Mouse (Mus musculus) neural tube, embryonic 14.5 days (tissue): ENCODE measurements around the gene Tmed1. TPM values are rescaled to one million over a fixed set of nuclear protein-coding genes. Genes with fewer than 3 reads are reported as not detected.
"Not testable (repeated sequence)": the region's sequence is repeated elsewhere in the genome, so short reads cannot be mapped to it uniquely, and the experiment has no call there.

Source experiments
- ATAC-seq: fragments of 200-750 bp; cut with Nextera tagmentation; 2 replicates; pipeline ENCODE4 v1.8.0; 2017; ENCODE audit warnings: low read depth, mild to moderate bottlenecking, moderate TSS enrichment, moderate library complexity
- H3K27ac ChIP-seq: fragments of 300-500 bp; sonication (generic); 2 replicates; pipeline ENCODE4 v1.5.1; 2014; ENCODE audit warnings: low read depth, mild to moderate bottlenecking, control low read depth, low read length, moderate library complexity, mixed read lengths
- H3K27me3 ChIP-seq: fragments of 300-500 bp; sonication (generic); 2 replicates; pipeline ENCODE4 v1.6.1; 2014; ENCODE audit warnings: low read length; ENCODE audit not compliant: control insufficient read depth, insufficient read depth
- H3K36me3 ChIP-seq: fragments of 300-500 bp; sonication (generic); 2 replicates; pipeline ENCODE4 v1.6.1; 2014; ENCODE audit warnings: low read length, mixed read lengths; ENCODE audit not compliant: control insufficient read depth, insufficient read depth
- H3K4me1 ChIP-seq: fragments of 300-500 bp; sonication (generic); 2 replicates; pipeline ENCODE4 v1.6.1; 2014; ENCODE audit warnings: low read length; ENCODE audit not compliant: control insufficient read depth, insufficient read depth
- H3K4me2 ChIP-seq: fragments of 300-500 bp; sonication (generic); 2 replicates; pipeline ENCODE4 v1.6.1; 2014; ENCODE audit warnings: mild to moderate bottlenecking, low read depth, low read length, control low read depth
- H3K4me3 ChIP-seq: fragments of 300-500 bp; sonication (generic); 2 replicates; pipeline ENCODE4 v1.5.1; 2014; ENCODE audit warnings: low read depth, low read length, control low read depth, mixed read lengths
- H3K9ac ChIP-seq: fragments of 300-500 bp; sonication (generic); replicated peaks from 2 replicates; pipeline ENCODE4 v1.6.1; 2014; ENCODE audit warnings: low read depth, mild to moderate bottlenecking, control low read depth, low read length, mixed read lengths
- H3K9me3 ChIP-seq: fragments of 300-500 bp; sonication (generic); 2 replicates; pipeline ENCODE4 v1.6.1; 2016; ENCODE audit warnings: low read length; ENCODE audit not compliant: control insufficient read depth
- WGBS: fragments of 180-500 bp; shearing (Covaris S2); extraction: QIAGEN DNeasy Blood & Tissue Kit; methylation state at CpG from one replicate; pipeline ENCODE4 v1.1.7; 2014; 5-methylcytosine and 5-hydroxymethylcytosine counted together
- polyA plus RNA-seq: library from polyadenylated mRNA; unstranded; fragments of >200 nt; fragmentation: Nextera tagmentation; extraction: Ambion mirVana; gene quantifications from 2 replicates; pipeline ENCODE4 v1.2.1, GENCODE M21; 2014

The Tmed1 gene
- polyA plus RNA-seq, 1 experiment from 2014 or later = 42.2 TPM

DNA sequence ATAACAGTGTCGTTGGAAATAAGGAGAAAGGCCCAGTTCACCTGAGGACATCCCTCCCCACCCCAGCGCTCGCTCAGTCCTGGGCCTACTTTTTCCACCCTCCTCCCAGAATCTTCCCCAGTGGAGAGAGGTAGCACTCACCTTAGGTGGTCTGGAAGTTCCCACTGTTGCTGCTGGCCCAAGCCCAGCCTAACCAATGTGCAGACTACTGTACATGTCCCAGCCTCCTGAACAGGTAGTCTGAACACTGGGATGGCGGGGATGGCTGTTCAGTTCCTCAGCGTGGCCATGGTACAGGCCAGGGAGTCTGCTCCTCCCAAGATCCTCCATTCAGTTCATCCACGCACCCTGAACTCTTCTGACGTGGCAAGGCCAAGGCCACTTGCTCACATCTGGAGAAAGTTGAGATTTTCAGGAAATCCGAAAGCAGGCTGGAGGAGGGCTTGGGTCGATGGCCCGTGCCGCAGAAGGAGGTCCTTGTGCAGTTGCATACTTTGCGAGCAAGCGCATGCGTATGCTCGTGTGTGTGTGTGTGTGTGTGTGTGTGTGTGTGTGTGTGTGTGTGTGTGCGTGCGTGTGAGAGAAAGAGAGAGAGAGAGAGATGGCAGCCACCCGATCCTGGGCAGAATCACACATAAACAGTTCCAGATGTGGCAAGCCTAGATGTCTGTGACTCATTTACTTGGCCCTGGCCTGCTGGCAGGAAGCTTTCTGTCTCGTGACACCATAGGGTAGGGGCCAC is 13.6 kb downstream of the Tmed1 start:
- no peaks in the 10 kb centered on the region for H3K27me3 ChIP-seq
- peaks cover 11% of the 10 kb centered on the region; the same call in 1 of the 2 replicates for H3K36me3 ChIP-seq
- H3K9me3 ChIP-seq = no peaks in the 10 kb centered on the region
- ATAC-seq = no peak
- no peak overlapping the region for H3K9ac ChIP-seq
- H3K4me3 ChIP-seq = no peak overlapping the region
- no peak overlapping the region for H3K4me2 ChIP-seq
- no peaks in the 10 kb centered on the region for H3K4me1 ChIP-seq
- 83% methylated on average over 19 of the region's 19 CpGs for WGBS
- H3K27ac ChIP-seq = no peak overlapping the region

- peaks cover 11% of the 10 kb centered on the region; the same call in 1 of the 2 replicates for H3K36me3 ChIP-seq
These were observed 15.3 kb downstream of the Tmed1 start for GRCm38 (mm10) chr9:21494726-21495125.

GRCm38 (mm10) chr9:21493907-21494306 is 16.1 kb downstream of the Tmed1 start:
- Histone ChIP-seq H3K4me3 (no peak overlapping the region), H3K9me3 (no peaks in the 10 kb centered on the region), H3K27ac (no peak overlapping the region), H3K9ac (no peak overlapping the region), H3K36me3 (peaks cover 11% of the 10 kb centered on the region; the same call in 1 of the 2 replicates), H3K4me1 (no peaks in the 10 kb centered on the region), H3K27me3 (no peaks in the 10 kb centered on the region), H3K4me2 (no peak overlapping the region)
- no peak for ATAC-seq
- 50% methylated on average over 2 of the region's 2 CpGs for WGBS

More at GRCm38 (mm10) chr9:21494726-21495125, 15.3 kb downstream of the Tmed1 start:
- no peak for ATAC-seq
- Histone ChIP-seq H3K27ac (no peak overlapping the region), H3K9ac (no peak overlapping the region), H3K27me3 (no peaks in the 10 kb centered on the region), H3K9me3 (no peaks in the 10 kb centered on the region), H3K4me1 (no peaks in the 10 kb centered on the region), H3K4me3 (no peak overlapping the region), H3K4me2 (no peak overlapping the region)
- 83% methylated on average over 9 of the region's 9 CpGs for WGBS

GRCm38 (mm10) chr9:21490696-21491095 is 19.4 kb downstream of the Tmed1 start:
- H3K36me3 ChIP-seq = peaks cover 15% of the 10 kb centered on the region
- H3K9ac ChIP-seq = no peak overlapping the region
- no peaks in the 10 kb centered on the region for H3K4me1 ChIP-seq
- WGBS = 88% methylated on average over 9 of the region's 9 CpGs
- H3K9me3 ChIP-seq = no peaks in the 10 kb centered on the region
- no peak overlapping the region for H3K4me3 ChIP-seq
- no peak for ATAC-seq
- no peak overlapping the region for H3K4me2 ChIP-seq
- H3K27me3 ChIP-seq = no peaks in the 10 kb centered on the region
- H3K27ac ChIP-seq = no peak overlapping the region

GRCm38 (mm10) chr9:21488246-21488645 is 21.8 kb downstream of the Tmed1 start:
- not testable (repeated sequence) for ATAC-seq, H3K27ac ChIP-seq, H3K27me3 ChIP-seq, H3K9ac ChIP-seq, H3K9me3 ChIP-seq, H3K4me2 ChIP-seq, H3K4me1 ChIP-seq, H3K4me3 ChIP-seq
- H3K36me3 ChIP-seq = peaks cover 23% of the 10 kb centered on the region
- WGBS = 100% methylated on average over 1 of the region's 2 CpGs

DNA sequence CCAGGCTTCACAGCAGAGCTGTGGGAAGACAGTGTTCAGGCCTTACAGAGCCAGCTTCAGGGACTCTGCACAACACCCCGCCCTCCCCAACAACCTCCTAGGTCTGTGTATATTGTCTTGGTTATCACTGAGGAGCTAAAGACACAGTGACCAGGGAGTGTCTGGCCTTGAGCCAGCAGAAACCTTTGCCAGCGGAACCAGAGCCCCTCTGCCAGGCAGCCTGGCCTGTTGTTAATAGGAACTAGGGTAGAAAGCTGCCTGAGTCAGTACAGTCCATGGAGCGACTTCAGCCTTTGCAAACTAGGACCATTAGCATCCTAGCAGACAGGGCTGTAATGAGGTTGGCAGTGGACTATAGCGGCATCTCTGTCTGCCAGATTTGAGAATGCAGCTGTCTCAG is 26.0 kb downstream of the Tmed1 start:
- Histone ChIP-seq H3K9ac (no peak overlapping the region), H3K27me3 (no peaks in the 10 kb centered on the region), H3K27ac (no peak overlapping the region), H3K4me3 (no peak overlapping the region), H3K36me3 (peaks cover 25% of the 10 kb centered on the region), H3K9me3 (no peaks in the 10 kb centered on the region), H3K4me1 (no peaks in the 10 kb centered on the region), H3K4me2 (no peak overlapping the region)
- 86% methylated on average over 4 of the region's 4 CpGs for WGBS
- ATAC-seq = no peak

DNA sequence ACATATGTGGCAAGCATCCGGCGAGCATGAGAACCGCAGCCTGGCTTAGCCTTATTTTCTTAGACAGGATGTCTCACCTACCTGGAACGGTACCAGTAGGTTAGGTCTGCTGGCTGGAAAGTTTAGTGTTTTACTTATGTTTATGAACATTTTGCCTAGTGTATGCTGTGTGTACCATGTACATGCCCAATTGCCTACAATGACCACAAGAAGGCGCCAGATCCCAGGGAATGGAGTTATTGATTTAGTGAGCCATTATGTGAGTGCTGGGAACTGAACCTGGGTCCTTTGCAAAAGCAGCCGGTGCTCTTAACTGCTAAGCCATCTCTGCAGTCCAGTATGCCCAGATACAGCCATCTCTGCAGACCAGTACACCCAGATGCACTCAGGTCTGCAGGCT is 32.3 kb downstream of the Tmed1 start:
- Histone ChIP-seq H3K27ac (no peak overlapping the region), H3K9me3 (no peaks in the 10 kb centered on the region), H3K4me1 (no peaks in the 10 kb centered on the region), H3K4me2 (no peak overlapping the region), H3K9ac (no peak overlapping the region), H3K4me3 (no peak overlapping the region), H3K27me3 (no peaks in the 10 kb centered on the region), H3K36me3 (peaks cover 58% of the 10 kb centered on the region)
- ATAC-seq = no peak
- WGBS = 98% methylated on average over 6 of the region's 6 CpGs

DNA sequence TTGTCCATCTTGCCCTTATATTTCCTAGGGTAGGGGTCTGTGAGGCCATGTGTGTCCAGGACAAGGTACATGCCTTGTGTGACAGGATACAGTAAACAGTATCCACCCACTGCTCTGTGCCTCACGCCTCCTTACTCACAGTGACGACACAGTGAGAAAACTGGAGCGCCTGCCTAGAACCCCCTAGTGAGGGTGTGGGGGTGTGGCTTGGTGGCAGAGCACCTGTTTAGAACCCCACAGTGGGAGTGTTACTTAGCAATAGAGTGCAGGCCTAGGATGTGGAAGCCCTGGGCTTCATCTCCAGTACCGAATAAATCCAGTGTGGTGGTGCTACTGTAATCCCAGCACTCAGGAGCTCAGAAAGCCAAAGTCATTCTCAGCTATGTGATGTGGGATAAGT is 37.1 kb downstream of the Tmed1 start:
- Histone ChIP-seq H3K4me3 (no peak overlapping the region), H3K4me2 (no peak overlapping the region), H3K36me3 (peaks cover 57% of the 10 kb centered on the region), H3K4me1 (no peaks in the 10 kb centered on the region), H3K27me3 (no peaks in the 10 kb centered on the region), H3K9ac (no peak overlapping the region), H3K27ac (no peak overlapping the region), H3K9me3 (no peaks in the 10 kb centered on the region)
- no peak for ATAC-seq
- 85% methylated on average over 4 of the region's 4 CpGs for WGBS

- no peaks in the 10 kb centered on the region for H3K27me3 ChIP-seq
- H3K9ac ChIP-seq = no peak overlapping the region
- no peak for ATAC-seq
- no peak overlapping the region for H3K27ac ChIP-seq
- no peak overlapping the region for H3K4me3 ChIP-seq
- H3K9me3 ChIP-seq = no peaks in the 10 kb centered on the region
- peaks cover 37% of the 10 kb centered on the region for H3K36me3 ChIP-seq
- H3K4me2 ChIP-seq = no peak overlapping the region
- WGBS = 90% methylated on average over 20 of the region's 20 CpGs
- no peaks in the 10 kb centered on the region for H3K4me1 ChIP-seq
These were observed 40.7 kb downstream of the Tmed1 start for GRCm38 (mm10) chr9:21469032-21470024.
